Mouse (Mus musculus) midbrain, embryonic 12.5 days (tissue): ENCODE measurements around the gene Rdh5. TPM values are rescaled to one million over a fixed set of nuclear protein-coding genes. Genes with fewer than 3 reads are reported as not detected.

ENCODE experiments used
- ATAC-seq: fragments of 200-750 bp; cut with Nextera tagmentation; 2 replicates; pipeline ENCODE4 v1.8.0; 2017; ENCODE audit warnings: low read depth, moderate TSS enrichment, moderate library complexity; ENCODE audit not compliant: low FRiP score
- H3K27ac ChIP-seq: fragments of 300-500 bp; sonication (generic); replicated peaks from 2 replicates; pipeline ENCODE4 v1.5.1; 2016; ENCODE audit warnings: mild to moderate bottlenecking
- H3K27me3 ChIP-seq: fragments of 300-500 bp; sonication (generic); 2 replicates; pipeline ENCODE4 v1.6.1; 2016; ENCODE audit warnings: mild to moderate bottlenecking
- H3K36me3 ChIP-seq: fragments of 300-500 bp; sonication (generic); 2 replicates; pipeline ENCODE4 v1.6.1; 2016
- H3K4me1 ChIP-seq: fragments of 300-500 bp; sonication (generic); 2 replicates; pipeline ENCODE4 v1.6.1; 2016
- H3K4me2 ChIP-seq: fragments of 300-500 bp; sonication (generic); replicated peaks from 2 replicates; pipeline ENCODE4 v1.6.1; 2016; ENCODE audit warnings: mild to moderate bottlenecking, moderate library complexity
- H3K4me3 ChIP-seq: fragments of 300-500 bp; sonication (generic); 2 replicates; pipeline ENCODE4 v1.5.1; 2016; ENCODE audit warnings: mild to moderate bottlenecking
- H3K9ac ChIP-seq: fragments of 300-500 bp; sonication (generic); replicated peaks from 2 replicates; pipeline ENCODE4 v1.6.1; 2016; ENCODE audit warnings: mild to moderate bottlenecking, moderate library complexity
- H3K9me3 ChIP-seq: fragments of 300-500 bp; sonication (generic); 2 replicates; pipeline ENCODE4 v1.6.1; 2016; ENCODE audit warnings: mild to moderate bottlenecking
- WGBS: fragments of 180-500 bp; shearing (Covaris S2); methylation state at CpG from one replicate; pipeline ENCODE4 v1.1.7; 2016; 5-methylcytosine and 5-hydroxymethylcytosine counted together
- polyA plus RNA-seq: library from polyadenylated mRNA; unstranded; fragments of >200 nt; fragmentation: Nextera tagmentation; extraction: Ambion mirVana; gene quantifications from 2 replicates; pipeline ENCODE4 v1.2.1, GENCODE M21; 2016

The Rdh5 gene
- polyA plus RNA-seq, 1 experiment from 2014 or later: 16.2 TPM

- Histone ChIP-seq H3K9me3 (no peaks in the 10 kb centered on the region), H3K4me2 (no peak overlapping the region), H3K4me3 (no peak overlapping the region), H3K36me3 (peaks cover 49% of the 10 kb centered on the region), H3K27me3 (no peaks in the 10 kb centered on the region), H3K27ac (no peak overlapping the region), H3K9ac (no peak overlapping the region), H3K4me1 (peaks cover 3% of the 10 kb centered on the region; the same call in 1 of the 2 replicates)
- 83% methylated on average over 5 of the region's 5 CpGs for WGBS
- no peak for ATAC-seq
These were observed 40.6 kb downstream of the Rdh5 start for GRCm38 (mm10) chr10:128882067-128882466.

GRCm38 (mm10) chr10:128878811-128879210 is 43.9 kb downstream of the Rdh5 start:
- Histone ChIP-seq H3K27me3 (no peaks in the 10 kb centered on the region), H3K9me3 (no peaks in the 10 kb centered on the region), H3K27ac (no peak overlapping the region), H3K4me3 (no peak overlapping the region), H3K9ac (no peak overlapping the region), H3K36me3 (peaks cover 45% of the 10 kb centered on the region), H3K4me1 (no peaks in the 10 kb centered on the region), H3K4me2 (no peak overlapping the region)
- no peak for ATAC-seq
- 90% methylated on average over 2 of the region's 2 CpGs for WGBS

- no peak overlapping the region for H3K4me3 ChIP-seq
- no peak overlapping the region for H3K4me2 ChIP-seq
- ATAC-seq: no peak; the same call in 1 of the 2 replicates
- H3K36me3 ChIP-seq: peaks cover 45% of the 10 kb centered on the region
- H3K4me1 ChIP-seq: no peaks in the 10 kb centered on the region
- H3K9ac ChIP-seq: no peak overlapping the region
- no peak overlapping the region for H3K27ac ChIP-seq
- no peaks in the 10 kb centered on the region for H3K27me3 ChIP-seq
- H3K9me3 ChIP-seq: no peaks in the 10 kb centered on the region
These were observed 44.4 kb downstream of the Rdh5 start for GRCm38 (mm10) chr10:128878291-128878690.

GRCm38 (mm10) chr10:128870341-128870740 is 52.3 kb downstream of the Rdh5 start:
- Histone ChIP-seq H3K36me3 (peaks cover 55% of the 10 kb centered on the region), H3K4me2 (no peak overlapping the region), H3K9me3 (no peaks in the 10 kb centered on the region), H3K4me1 (no peaks in the 10 kb centered on the region), H3K4me3 (no peak overlapping the region), H3K9ac (no peak overlapping the region), H3K27me3 (no peaks in the 10 kb centered on the region), H3K27ac (no peak overlapping the region)
- 90% methylated on average over 3 of the region's 3 CpGs for WGBS
- ATAC-seq: no peak

GRCm38 (mm10) chr10:128866518-128866917 is 56.2 kb downstream of the Rdh5 start:
- H3K4me3 ChIP-seq: no peak overlapping the region
- 93% methylated on average over 1 of the region's 1 CpGs for whole genome bisulfite sequencing
- H3K9ac ChIP-seq: no peak overlapping the region
- no peak overlapping the region for H3K27ac ChIP-seq
- ATAC-seq: no peak
- H3K27me3 ChIP-seq: no peaks in the 10 kb centered on the region
- no peak overlapping the region for H3K4me2 ChIP-seq
- H3K36me3 ChIP-seq: peaks cover 29% of the 10 kb centered on the region
- no peaks in the 10 kb centered on the region for H3K4me1 ChIP-seq
- no peaks in the 10 kb centered on the region for H3K9me3 ChIP-seq

GRCm38 (mm10) chr10:128866042-128866441 is 56.6 kb downstream of the Rdh5 start:
- no peaks in the 10 kb centered on the region for H3K27me3 ChIP-seq
- no peaks in the 10 kb centered on the region for H3K9me3 ChIP-seq
- H3K4me1 ChIP-seq: no peaks in the 10 kb centered on the region
- no peak overlapping the region for H3K27ac ChIP-seq
- H3K4me3 ChIP-seq: no peak overlapping the region
- ATAC-seq: no peak
- WGBS: 89% methylated on average over 3 of the region's 3 CpGs
- H3K36me3 ChIP-seq: peaks cover 29% of the 10 kb centered on the region
- no peak overlapping the region for H3K9ac ChIP-seq
- H3K4me2 ChIP-seq: no peak overlapping the region

Other genes starting within 250 kb of the Rdh5 start
- gene Suox, start 248.8 kb downstream of the Rdh5 start, polyA plus RNA-seq: 12.5 and 13.6 TPM in 2 replicates
- gene Rab5b, start 226.6 kb downstream of the Rdh5 start, polyA plus RNA-seq: 96.5 and 102 TPM in 2 replicates
- 0.90 and 1.1 TPM in 2 replicates for gene Pmel, start 218.7 kb downstream of the Rdh5 start, polyA plus RNA-seq
- gene Cdk2, start 217.9 kb downstream of the Rdh5 start, polyA plus RNA-seq: 76.4 and 85.5 TPM in 2 replicates
- 3.9 and 4.8 TPM in 2 replicates for gene Dgka, start 178.0 kb downstream of the Rdh5 start, polyA plus RNA-seq
- gene Pym1, start 175.0 kb downstream of the Rdh5 start, polyA plus RNA-seq: 50.5 and 54.6 TPM in 2 replicates
- 0.61 and 0.97 TPM in 2 replicates for gene Mmp19, start 132.0 kb downstream of the Rdh5 start, polyA plus RNA-seq
- 57.9 and 59.8 TPM in 2 replicates for gene Dnajc14, start 118.8 kb downstream of the Rdh5 start, polyA plus RNA-seq
- gene Tmem198b, start 118.5 kb downstream of the Rdh5 start, polyA plus RNA-seq: 21.4 and 24.0 TPM in 2 replicates
- gene Sarnp, start 105.6 kb downstream of the Rdh5 start, polyA plus RNA-seq: 217 and 219 TPM in 2 replicates
- gene Ormdl2, start 101.2 kb downstream of the Rdh5 start, polyA plus RNA-seq: 38.5 and 41.7 TPM in 2 replicates
- 10.8 and 12.0 TPM in 2 replicates for gene Gdf11, start 31.2 kb downstream of the Rdh5 start, polyA plus RNA-seq
- 168 and 190 TPM in 2 replicates for gene Cd63, start 21.9 kb downstream of the Rdh5 start, polyA plus RNA-seq
- 235 and 249 TPM in 2 replicates for gene Bloc1s1, start 1.1 kb upstream of the Rdh5 start, polyA plus RNA-seq
- gene Itga7, start 10.9 kb upstream of the Rdh5 start, polyA plus RNA-seq: 2.1 TPM in 2 replicates
- not detected in 2 replicates for gene Mettl7b, start 38.1 kb upstream of the Rdh5 start, polyA plus RNA-seq
- gene Olfr9, start 66.5 kb upstream of the Rdh5 start, polyA plus RNA-seq: not detected in 2 replicates
- not detected in 2 replicates for gene Olfr763, start 87.9 kb upstream of the Rdh5 start, polyA plus RNA-seq
- gene Olfr764-ps1, start 117.0 kb upstream of the Rdh5 start, polyA plus RNA-seq: not detected in 2 replicates
- not detected in 2 replicates for gene Olfr765, start 127.1 kb upstream of the Rdh5 start, polyA plus RNA-seq
- not detected in 2 replicates for gene Olfr766-ps1, start 146.1 kb upstream of the Rdh5 start, polyA plus RNA-seq
- not detected in 2 replicates for gene Olfr767, start 160.0 kb upstream of the Rdh5 start, polyA plus RNA-seq
- not detected in 2 replicates for gene Olfr768, start 176.5 kb upstream of the Rdh5 start, polyA plus RNA-seq
- gene Olfr769, start 195.0 kb upstream of the Rdh5 start, polyA plus RNA-seq: not detected in 2 replicates
- not detected in 2 replicates for gene Olfr770, start 216.1 kb upstream of the Rdh5 start, polyA plus RNA-seq
- not detected in 2 replicates for gene Olfr771, start 241.9 kb upstream of the Rdh5 start, polyA plus RNA-seq